Mouse (Mus musculus): ENCODE measurements around the gene Gm49369.
"Not testable (repeated sequence)": the region's sequence is repeated elsewhere in the genome, so short reads cannot be mapped to it uniquely, and the experiment has no call there.

The Gm49369 gene

DNA sequence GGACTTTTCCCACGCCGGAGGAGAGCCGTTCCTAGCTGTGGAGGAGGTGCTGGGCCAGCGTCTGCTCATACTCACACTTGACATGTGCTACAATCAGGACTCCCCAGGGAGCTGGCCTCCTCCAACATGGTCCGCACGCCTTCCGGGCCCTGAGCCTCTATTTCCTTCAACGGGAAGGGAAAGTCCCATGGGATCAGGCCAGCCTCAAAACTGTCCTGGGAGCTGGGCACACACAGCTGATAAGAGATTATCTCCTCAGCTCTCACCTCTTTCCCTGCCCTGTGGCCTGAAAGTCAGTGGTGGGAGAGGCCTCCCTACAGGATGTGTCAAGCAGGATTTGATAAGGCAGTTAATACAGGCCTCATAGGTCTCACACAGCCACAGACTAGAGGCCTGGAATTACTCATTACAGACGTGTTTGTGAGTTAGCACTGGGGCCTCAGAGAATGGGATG is 52.2 kb downstream of the Gm49369 start:
- no peak for DNase-seq (ENCODE audit: low read depth, low spot score)

DNA sequence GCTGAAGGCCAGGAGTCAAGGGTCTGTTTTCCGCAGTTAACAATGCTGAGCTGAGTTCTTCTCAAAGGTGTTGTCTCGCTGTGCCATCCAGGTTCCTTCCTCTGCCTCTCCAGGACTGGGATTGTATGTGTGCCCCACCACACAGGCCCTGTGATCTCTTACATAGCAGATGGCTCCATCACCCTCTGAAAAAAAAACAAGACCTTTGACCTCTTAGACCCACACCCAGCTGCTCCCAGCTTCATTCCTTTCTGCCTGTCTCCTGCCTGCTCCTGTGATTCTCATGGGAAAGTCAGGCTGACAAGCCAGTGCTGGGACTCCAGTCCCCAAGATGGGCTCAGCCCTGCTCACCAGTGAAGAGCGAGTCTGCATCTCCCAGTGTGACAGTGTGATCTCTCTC is 54.0 kb downstream of the Gm49369 start:
- DNase-seq (ENCODE audit: low read depth, low spot score): no peak

DNA sequence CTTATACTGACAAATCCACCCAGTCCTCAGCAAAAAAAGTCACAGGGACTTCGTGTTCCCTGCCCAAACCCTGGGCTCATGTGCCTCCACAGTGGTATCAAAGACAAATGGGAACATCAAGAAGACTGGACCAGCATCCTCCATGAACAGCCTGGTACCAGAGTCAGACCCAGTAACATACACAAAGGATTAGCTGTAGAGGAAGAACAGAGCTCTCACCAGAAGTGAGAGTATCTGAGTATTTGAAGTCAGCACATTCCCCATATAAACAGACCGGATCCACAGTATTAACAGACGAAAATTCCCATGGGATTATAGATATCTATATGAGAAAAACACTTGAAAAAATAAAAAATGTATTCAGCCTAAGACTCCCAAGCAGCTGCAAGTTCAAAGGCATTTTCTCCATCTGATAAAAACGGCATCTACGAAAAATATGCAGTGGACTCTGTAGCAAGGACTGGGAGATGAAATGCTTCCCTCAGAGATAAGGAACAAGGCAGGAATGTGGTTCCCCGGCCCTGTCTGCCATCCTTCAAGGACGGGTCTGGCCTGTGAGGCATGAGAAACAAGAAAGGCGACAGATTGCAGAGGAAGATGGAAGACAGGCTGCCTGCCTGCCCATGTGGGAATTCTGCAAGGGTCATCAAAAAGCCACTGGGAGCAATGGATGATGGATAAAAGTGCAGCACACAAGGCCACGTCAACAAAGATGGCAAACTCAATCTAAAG is 55.6 kb downstream of the Gm49369 start:
- DNase-seq (ENCODE audit: low read depth, low spot score): no peak

- no peak for DNase-seq (ENCODE audit: low read depth, low spot score)
Measured at GRCm38 (mm10) chr7:142323396-142324117, 58.9 kb downstream of the Gm49369 start.

DNA sequence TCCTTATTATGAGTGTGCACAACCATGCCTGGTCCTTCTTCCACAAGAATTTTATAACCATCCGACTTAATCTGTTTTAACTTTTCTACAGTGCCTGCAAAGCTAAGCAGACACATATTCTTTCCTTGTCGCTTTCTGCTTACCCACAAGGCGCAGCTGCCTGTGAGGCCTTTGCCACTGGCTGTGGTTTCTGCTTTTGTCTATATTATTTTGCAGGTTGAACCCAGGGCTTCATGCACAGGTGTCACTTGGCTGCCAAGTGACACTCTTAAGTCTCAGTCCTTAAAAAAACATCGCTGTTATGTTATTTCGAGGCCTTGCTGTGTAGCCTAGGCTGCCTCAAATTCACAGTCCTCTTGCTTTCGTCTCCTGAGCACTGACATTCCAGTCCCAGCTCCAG is 59.8 kb downstream of the Gm49369 start:
- DNase-seq (ENCODE audit: low read depth, low spot score): no peak

DNA sequence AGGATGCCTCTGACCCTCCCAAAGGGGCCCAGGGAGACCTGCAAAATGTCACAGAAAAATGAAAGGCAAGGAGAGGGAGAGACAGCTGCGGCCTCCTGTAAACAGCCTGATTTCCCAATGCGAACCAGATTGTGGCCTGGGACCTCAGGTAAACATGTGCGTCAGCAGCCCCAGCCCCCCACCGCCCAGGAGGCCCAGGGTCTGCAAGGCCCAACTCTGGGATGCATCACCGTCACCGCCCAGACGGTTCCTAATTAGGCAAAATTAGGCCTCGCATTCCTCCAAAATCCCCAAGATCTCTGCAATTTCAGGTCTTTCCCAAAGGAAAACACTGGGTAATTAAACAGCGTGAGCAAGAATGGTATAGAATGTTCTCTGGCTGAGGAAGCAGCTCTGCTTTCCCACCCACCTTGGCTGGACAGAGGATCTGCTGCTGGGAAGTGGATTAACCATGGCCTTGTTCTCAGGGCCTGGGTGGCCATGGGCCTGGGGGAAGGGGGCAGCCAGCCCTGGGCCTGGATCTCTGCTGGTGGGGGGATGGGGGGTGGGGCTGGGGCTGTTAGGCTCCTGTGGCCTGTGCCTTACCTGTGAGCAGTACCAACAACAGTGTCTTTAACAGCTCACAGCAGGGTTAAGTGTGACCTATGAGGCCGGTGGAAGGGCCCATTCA is 60.7 kb downstream of the Gm49369 start:
- DNase-seq (ENCODE audit: low read depth, low spot score): not testable (repeated sequence)

Data from CD4-positive, CD25-positive, alpha-beta regulatory T cell, adult 2 months (primary cell).